Mouse (Mus musculus): ENCODE results near the gene Kif26b.

- no peak for TF ChIP-seq CTCF (IDR thresholded peaks at IDR 0.05)
- no peak for TF ChIP-seq POLR2A (IDR thresholded peaks at IDR 0.05; ENCODE audit: insufficient read depth, low read depth, low read length)
- TF ChIP-seq EP300 (IDR thresholded peaks at IDR 0.05; ENCODE audit: insufficient read depth, low read depth, low read length): no peak
Measured at GRCm38 (mm10) chr1:178736931-178737330, 208.0 kb downstream of the Kif26b start.
